Mouse (Mus musculus): ENCODE data around the gene Nip7. TPM values are rescaled to one million over a fixed set of nuclear protein-coding genes. Genes with fewer than 3 reads are reported as not detected.

The Nip7 gene
- 26.4 and 31.4 TPM in 2 replicates for polyA plus RNA-seq (2021; fragmentation: Nextera tagmentation)
- long read RNA-seq, experiment 1, transcript Nip7-201 (5 exons, 3,036 nt) = major isoform, 38 of 49 reads
- long read RNA-seq, experiment 1, partial matches to known transcripts = 3 of 49 reads
- long read RNA-seq, experiment 1, other reads (novel, unspliced or antisense) = 8 of 49 reads
- long read RNA-seq, experiment 2, transcript Nip7-201 (5 exons, 3,036 nt) = major isoform, 64 of 88 reads
- long read RNA-seq, experiment 2, partial matches to known transcripts = 13 of 88 reads
- long read RNA-seq, experiment 2, other reads (novel, unspliced or antisense) = 11 of 88 reads

DNA sequence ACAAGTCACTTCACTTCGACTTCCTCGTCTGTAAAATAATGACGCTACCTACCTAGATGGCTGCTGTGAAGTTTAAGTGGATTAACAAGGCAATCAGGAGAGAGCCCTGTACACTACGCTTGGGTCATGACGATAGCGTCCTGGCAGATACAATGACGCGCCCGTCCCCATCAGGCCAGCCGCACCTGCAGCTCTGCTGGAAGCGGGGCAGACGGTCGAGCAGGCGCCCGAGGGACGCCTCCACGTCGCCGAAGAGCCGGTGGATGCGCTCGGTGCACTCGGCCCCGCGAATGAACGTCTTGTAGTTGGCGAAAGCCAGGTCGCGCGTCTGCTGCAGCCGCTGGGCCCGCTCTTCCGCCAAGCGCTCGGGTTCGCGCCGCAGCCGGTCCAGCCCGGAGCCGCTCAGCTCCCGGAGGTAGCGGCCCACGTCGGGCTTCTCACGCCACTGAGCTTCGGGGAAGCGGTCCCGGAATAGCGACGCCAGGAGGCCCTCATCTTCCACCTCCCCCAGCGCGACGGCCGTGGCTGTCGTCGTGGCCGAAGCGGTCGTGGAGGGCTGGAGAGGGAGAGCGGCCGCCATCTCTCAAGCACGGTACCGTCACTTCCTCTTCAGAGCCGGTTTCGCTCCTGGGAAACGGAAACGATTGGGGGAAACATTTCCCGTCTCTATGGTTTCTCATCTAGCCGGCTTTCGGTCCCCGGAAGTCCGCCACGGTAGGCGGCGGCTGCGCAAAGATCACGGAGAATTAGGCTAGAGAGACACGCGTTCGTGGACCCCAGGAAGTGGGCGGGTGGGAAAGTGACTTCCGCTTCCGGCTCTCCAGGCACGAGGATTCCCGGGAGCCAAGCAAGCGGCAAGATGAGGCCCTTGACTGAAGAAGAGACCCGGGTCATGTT lies at the start of gene Nip7, which contains the start of gene Cog8:
Nip7 (plus strand) TSS at position 802 of the 897 bp plus-strand sequence.
Cog8 (minus strand) TSS at position 614 of the 897 bp plus-strand sequence.

DNA sequence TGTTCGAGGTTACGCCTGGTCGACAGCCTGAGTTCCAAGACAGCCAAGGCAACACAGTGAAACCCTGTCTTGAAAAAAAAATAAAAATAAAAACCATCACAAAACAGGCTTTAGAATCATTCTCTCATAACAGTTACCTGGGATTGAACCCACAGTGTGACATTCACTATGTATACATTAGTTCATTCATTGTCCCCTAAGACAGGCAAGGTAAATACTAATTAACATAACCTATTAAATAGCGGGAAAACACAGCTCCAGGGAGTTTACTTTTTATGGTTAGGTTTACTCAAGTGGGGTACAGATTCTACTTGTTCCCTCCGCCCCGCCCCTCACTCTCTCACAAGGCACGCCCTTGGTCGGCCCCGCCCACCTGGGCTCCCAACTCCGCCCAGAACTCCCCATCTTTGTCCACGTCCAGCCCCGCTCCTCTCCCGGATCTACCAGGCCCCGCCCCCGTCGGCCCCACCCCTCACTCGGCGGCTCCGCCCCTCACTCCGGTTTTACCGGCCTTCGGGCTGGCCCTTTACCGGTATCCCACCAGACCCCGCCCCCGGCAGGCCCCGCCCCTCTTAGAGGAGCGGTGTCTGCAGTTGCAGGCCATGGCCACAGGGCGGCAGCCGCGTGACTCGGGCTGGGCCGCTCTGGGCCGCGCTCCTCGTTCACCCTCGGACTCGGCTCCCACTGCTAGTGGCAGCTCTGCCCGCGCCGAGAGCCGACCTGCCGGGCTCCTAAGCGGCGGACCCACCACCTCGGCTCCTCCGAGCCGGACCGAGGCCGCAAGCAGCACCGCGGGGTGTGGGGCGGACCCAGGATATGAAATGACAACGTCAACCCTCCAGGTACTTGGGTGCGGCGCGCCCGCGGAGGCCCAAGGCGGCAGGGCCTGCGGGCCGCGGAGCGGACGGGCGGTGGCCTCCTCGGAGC lies 25.8 kb upstream of the Nip7 start, which contains the start of gene Vps4a:
Vps4a (plus strand) TSS at position 573 of the 927 bp plus-strand sequence.

DNA sequence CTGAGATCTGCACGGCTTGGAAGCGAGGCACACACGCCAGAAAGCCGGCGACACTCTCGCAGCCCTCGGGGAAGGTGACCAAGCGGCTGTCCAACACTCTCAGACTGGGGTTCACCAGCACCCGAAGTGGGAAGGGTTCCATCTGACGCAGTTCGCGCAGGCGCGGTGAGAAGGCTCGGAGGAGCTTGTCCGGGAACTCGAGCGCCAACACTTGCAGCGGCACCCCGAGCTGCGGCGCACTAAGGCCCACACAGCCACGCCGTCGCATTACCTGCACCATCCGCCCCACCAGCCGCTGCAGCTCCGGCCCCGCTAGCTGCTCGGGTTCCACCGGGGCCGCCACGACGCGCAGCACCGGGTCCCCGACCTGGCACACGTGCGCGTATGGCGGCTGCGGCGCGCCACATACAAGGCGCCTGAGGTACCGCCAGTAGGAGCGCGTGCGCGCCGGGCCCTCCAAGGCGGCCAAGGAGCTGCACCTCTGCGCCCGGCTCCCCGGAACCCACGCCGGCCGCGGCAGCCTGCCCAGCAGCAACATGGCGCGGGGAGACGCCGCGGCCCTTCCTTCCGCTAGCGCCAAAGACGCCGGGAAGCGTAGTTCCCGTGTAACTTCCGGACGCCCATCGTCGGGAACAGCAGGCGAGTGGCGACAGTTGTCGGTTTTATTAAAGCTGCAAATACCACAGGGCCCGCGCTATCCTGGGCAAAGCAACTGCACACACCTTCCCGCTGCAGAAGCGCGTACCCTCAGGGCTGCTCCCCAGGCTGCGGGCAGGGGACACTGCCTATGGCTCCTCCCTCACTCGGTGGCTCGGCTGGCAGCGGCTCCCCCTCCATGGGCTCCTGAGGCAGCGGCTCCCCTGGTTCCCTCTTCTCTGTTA lies 8.4 kb upstream of the Nip7 start, which contains the start of gene Pdf:
Pdf (minus strand) TSS at position 554 of the 881 bp plus-strand sequence.

DNA sequence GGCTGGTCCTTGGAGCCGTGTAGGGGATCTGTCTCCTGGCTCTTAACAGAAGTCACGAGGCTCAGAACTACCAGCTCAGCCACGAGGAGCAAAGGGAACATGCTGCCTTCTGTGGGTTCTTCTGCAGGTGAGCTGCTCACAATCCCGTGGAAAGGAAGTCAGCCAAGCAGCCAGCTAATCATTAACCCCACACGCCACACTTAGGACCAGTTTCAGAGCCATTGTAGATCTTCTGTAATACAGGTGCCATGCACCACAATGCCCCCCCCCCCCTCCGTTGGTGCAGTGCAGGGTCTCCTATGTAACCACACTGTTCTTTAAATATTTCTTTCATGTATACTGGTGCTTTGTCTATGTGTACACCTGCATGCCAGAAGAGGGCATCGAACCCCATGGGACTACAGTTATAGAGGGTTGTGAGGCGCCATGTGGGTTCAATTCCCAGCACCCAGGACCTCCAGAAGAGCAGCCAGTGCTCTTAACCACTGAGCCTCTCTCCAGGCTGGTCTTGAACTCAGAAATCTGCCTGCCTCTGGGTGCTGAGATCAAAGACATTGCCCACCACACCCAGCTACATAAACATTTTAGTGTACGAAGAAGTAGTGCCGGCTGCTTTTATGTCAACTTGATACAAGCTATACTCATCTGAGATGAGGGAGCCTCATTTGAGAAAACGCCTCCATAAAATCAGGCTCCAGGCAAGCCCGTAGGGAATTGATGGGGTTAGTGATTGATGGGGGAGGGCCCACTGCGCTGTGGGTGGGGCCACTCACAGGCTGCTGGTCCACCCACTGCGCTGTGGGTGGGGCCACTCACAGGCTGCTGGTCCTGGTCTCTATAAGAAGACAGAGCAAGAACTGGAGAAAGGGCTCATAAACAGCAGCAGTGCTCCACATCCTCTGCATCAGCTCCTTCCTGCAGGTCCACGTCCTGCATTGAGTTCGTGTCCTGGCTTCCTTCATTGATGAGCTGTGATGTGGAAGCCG lies 9.1 kb downstream of the Nip7 start, which contains the start of gene Tmed6:
Tmed6 (minus strand) TSS at position 134 of the 986 bp plus-strand sequence.

DNA sequence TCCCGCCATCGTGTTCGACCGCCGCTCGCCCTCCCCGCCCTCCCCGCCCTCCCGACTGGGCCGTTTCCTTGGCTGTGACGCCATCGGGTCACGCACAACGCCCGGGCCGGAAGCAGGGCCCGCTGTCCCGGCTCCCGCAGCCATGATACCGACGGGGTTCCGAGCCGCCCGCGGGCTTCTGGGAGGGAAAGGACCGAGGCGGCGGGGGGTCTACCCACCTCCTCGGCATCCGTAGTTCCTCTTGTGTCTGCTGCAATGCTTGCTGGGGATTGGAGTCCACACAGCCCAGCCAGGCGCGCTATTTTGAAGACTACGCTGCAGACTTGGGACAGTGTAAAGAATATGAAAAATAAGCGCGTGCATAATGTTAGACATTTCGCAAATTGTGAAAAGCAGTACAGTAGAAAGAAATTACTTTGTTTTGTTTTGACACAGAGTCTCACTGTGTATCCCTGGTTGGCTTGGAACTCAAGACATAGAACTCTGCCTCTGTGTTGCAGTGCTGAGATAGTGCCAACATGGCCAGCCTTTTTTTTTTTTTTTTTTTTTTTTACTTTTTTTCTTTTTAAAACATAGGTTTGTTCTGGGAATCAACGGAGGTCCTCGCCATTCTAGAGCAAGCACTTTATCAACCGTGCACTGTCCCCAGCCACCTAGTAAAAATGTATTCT lies 39.8 kb downstream of the Nip7 start, which contains the start of gene Terf2:
Terf2 (minus strand) TSS at position 182 of the 671 bp plus-strand sequence.

Small RNAs within 50 kb of the gene (microRNA-seq; reads per million reads assigned to microRNA genes)
- gene Mir7075 = 2.1 reads per million, percentile 3 among the genes with 10 or more reads in this experiment

Other genes starting within 250 kb of the Nip7 start
- 0.20 and 0.40 TPM in 2 replicates for gene Has3, start 186.6 kb upstream of the Nip7 start, polyA plus RNA-seq (2021; fragmentation: Nextera tagmentation)
- 24.4 and 26.2 TPM in 2 replicates for gene Utp4, start 163.2 kb upstream of the Nip7 start, polyA plus RNA-seq (2021; fragmentation: Nextera tagmentation)
- 3.3 and 3.6 TPM in 2 replicates for gene Sntb2, start 121.1 kb upstream of the Nip7 start, polyA plus RNA-seq (2021; fragmentation: Nextera tagmentation)
- gene Vps4a, start 25.7 kb upstream of the Nip7 start, polyA plus RNA-seq (2021; fragmentation: Nextera tagmentation) = 109 and 128 TPM in 2 replicates
- 51.7 and 54.3 TPM in 2 replicates for gene Pdf, start 8.3 kb upstream of the Nip7 start, polyA plus RNA-seq (2021; fragmentation: Nextera tagmentation)
- 54.3 and 75.4 TPM in 2 replicates for gene Cog8, start 188 bp upstream of the Nip7 start, polyA plus RNA-seq (2021; fragmentation: Nextera tagmentation)
- gene Tmed6, start 8.8 kb downstream of the Nip7 start, polyA plus RNA-seq (2021; fragmentation: Nextera tagmentation) = not detected in 2 replicates
- gene Terf2, start 39.7 kb downstream of the Nip7 start, polyA plus RNA-seq (2021; fragmentation: Nextera tagmentation) = 4.9 and 5.0 TPM in 2 replicates
- gene Cyb5b, start 93.8 kb downstream of the Nip7 start, polyA plus RNA-seq (2021; fragmentation: Nextera tagmentation) = 48.3 and 62.1 TPM in 2 replicates
- gene Nfat5, start 236.6 kb downstream of the Nip7 start, polyA plus RNA-seq (2021; fragmentation: Nextera tagmentation) = 4.6 and 5.7 TPM in 2 replicates

Data from layer of hippocampus, adult 6 months (tissue).